Mouse (Mus musculus) intestine, embryonic 16.5 days (tissue): Measurements from ENCODE around the gene Nell2. TPM values are rescaled to one million over a fixed set of nuclear protein-coding genes. Genes with fewer than 3 reads are reported as not detected.

Experiments
- ATAC-seq: fragments of 200-750 bp; cut with Nextera tagmentation; 2 replicates; pipeline ENCODE4 v1.8.0; 2017; ENCODE audit warnings: moderate TSS enrichment, moderate library complexity
- H3K27ac ChIP-seq: fragments of 300-500 bp; sonication (generic); 2 replicates; pipeline ENCODE4 v1.5.1; 2014; ENCODE audit warnings: mild to moderate bottlenecking, low read length
- H3K27me3 ChIP-seq: fragments of 300-500 bp; sonication (generic); replicated peaks from 2 replicates; pipeline ENCODE4 v1.6.1; 2014; ENCODE audit warnings: low read length, control low read depth, mixed read lengths; ENCODE audit not compliant: control insufficient read depth, insufficient read depth
- H3K36me3 ChIP-seq: fragments of 300-500 bp; sonication (generic); 2 replicates; pipeline ENCODE4 v1.6.1; 2014; ENCODE audit warnings: low read length, control low read depth; ENCODE audit not compliant: control insufficient read depth, insufficient read depth
- H3K4me1 ChIP-seq: fragments of 300-500 bp; sonication (generic); 2 replicates; pipeline ENCODE4 v1.6.1; 2014; ENCODE audit warnings: low read length, control low read depth, mixed read lengths; ENCODE audit not compliant: control insufficient read depth, insufficient read depth
- H3K4me2 ChIP-seq: fragments of 300-500 bp; sonication (generic); 2 replicates; pipeline ENCODE4 v1.6.1; 2014; ENCODE audit warnings: low read depth, low read length, control low read depth
- H3K4me3 ChIP-seq: fragments of 300-500 bp; sonication (generic); 2 replicates; pipeline ENCODE4 v1.5.1; 2014; ENCODE audit warnings: mild to moderate bottlenecking, low read length
- H3K9ac ChIP-seq: fragments of 300-500 bp; sonication (generic); 2 replicates; pipeline ENCODE4 v1.6.1; 2014; ENCODE audit warnings: low read depth, low read length
- H3K9me3 ChIP-seq: fragments of 300-500 bp; sonication (generic); 2 replicates; pipeline ENCODE4 v1.6.1; 2016; ENCODE audit warnings: low read length, control low read depth; ENCODE audit not compliant: control insufficient read depth
- WGBS: fragments of 180-500 bp; shearing (Covaris S2); extraction: QIAGEN DNeasy Blood & Tissue Kit; methylation state at CpG from one replicate; pipeline ENCODE4 v1.1.7; 2014; 5-methylcytosine and 5-hydroxymethylcytosine counted together
- polyA plus RNA-seq: library from polyadenylated mRNA; unstranded; fragments of >200 nt; fragmentation: Nextera tagmentation; extraction: Ambion mirVana; gene quantifications from 2 replicates; pipeline ENCODE4 v1.2.1, GENCODE M21; 2015

Gene Nell2
- polyA plus RNA-seq, 1 experiment from 2014 or later, result 8.7 TPM

DNA sequence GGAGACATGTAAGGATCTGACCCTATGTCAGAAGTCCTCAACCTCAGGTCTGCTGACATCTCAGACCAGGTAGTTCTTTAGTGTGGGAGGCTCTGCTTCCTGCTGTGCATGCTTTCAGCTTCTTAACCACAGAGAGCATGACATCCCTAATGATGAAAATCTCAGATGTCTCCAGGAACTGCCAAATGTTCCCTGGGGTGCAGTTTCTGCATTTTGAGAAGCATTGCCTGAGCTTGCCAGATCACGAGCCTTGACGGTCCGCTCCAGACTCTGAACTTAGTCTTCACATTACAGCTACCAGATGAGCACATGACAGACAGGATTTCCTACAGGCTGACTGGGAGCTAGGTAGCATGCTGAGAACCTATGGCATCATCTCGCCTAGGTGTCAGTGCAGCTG lies 39.2 kb downstream of the Nell2 start:
- WGBS, result 72% methylated on average over 4 of the region's 4 CpGs
- Histone ChIP-seq H3K9ac (no peak overlapping the region), H3K4me2 (no peak overlapping the region), H3K9me3 (no peaks in the 10 kb centered on the region), H3K27ac (no peak overlapping the region), H3K4me3 (no peak overlapping the region), H3K27me3 (no peaks in the 10 kb centered on the region), H3K36me3 (no peaks in the 10 kb centered on the region), H3K4me1 (no peaks in the 10 kb centered on the region)
- ATAC-seq, result no peak

DNA sequence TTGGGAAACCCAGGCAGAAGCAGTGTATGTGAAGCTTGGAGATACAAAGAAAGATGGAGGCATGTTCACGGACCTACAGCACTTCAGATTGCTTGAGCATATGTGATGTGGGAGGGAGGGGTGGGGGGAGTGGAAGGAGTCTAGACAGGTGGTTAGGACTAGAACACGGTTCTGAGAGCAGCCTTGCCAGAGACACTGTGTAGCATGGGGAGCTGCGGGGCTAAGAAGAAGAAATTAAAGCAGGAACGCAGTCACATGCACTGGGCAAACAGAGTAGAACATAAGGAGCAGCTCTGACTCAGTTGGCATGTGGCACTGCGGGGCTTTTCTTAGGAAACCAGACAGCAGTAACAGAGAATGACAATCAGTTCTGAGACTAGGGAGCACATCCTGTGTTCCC lies 40.4 kb downstream of the Nell2 start:
- WGBS, result 89% methylated on average over 5 of the region's 5 CpGs
- no peaks in the 10 kb centered on the region for H3K36me3 ChIP-seq

DNA sequence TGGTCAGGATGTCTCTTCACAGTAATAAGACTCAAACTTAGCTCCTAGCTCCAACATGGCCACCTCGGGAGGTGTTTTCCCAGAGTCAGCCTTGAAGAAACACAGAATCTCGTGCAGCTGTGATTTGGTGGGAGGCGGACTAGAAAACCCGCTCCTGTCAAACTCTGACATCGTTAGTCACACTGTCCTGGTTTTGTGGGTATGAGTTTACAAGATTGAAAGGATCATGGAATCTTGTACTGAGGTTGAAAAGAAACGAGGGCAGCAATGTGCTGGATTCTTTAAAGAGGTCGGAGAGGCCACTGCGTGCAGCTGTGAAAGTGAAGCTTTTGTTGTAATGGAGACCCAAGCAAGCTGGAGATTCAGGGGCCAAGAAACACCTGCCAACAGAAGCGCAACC lies 46.4 kb downstream of the Nell2 start:
- Histone ChIP-seq H3K27ac (no peak overlapping the region), H3K4me3 (no peak overlapping the region), H3K4me1 (no peaks in the 10 kb centered on the region), H3K27me3 (no peaks in the 10 kb centered on the region), H3K36me3 (no peaks in the 10 kb centered on the region), H3K4me2 (no peak overlapping the region), H3K9me3 (no peaks in the 10 kb centered on the region), H3K9ac (no peak overlapping the region)
- ATAC-seq, result no peak
- 75% methylated on average over 9 of the region's 9 CpGs for WGBS

More for the DNA sequence above, 40.4 kb downstream of the Nell2 start:
- no peaks in the 10 kb centered on the region for H3K9me3 ChIP-seq
- no peak overlapping the region for H3K4me2 ChIP-seq
- no peak overlapping the region for H3K27ac ChIP-seq
- H3K4me1 ChIP-seq, result no peaks in the 10 kb centered on the region
- ATAC-seq, result no peak
- no peak overlapping the region for H3K9ac ChIP-seq
- no peaks in the 10 kb centered on the region for H3K27me3 ChIP-seq
- H3K4me3 ChIP-seq, result no peak overlapping the region

DNA sequence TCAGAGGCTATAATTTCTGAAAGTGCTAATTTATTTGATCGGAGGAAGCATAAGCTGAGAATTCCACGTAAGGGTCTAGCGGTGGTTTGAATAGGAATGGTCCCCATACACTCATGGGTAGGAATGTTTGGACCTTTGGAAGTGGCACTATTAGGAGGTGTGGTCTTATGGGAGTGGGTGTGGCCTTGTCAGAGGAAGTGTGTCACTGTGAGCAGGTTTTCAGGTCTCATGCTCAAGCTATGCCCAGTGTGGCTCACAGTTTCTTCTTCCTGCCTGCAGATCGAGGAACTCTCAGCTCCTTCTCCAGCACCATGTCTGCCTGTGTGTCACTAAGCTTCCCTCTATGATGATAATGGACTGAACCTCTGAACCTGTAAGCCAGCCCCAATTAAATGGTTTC lies 46.8 kb downstream of the Nell2 start:
- Histone ChIP-seq H3K27ac (no peak overlapping the region), H3K4me1 (no peaks in the 10 kb centered on the region), H3K9ac (no peak overlapping the region), H3K27me3 (no peaks in the 10 kb centered on the region), H3K9me3 (no peaks in the 10 kb centered on the region), H3K4me3 (no peak overlapping the region), H3K4me2 (no peak overlapping the region), H3K36me3 (no peaks in the 10 kb centered on the region)
- 91% methylated on average over 4 of the region's 4 CpGs for WGBS
- ATAC-seq, result no peak

DNA sequence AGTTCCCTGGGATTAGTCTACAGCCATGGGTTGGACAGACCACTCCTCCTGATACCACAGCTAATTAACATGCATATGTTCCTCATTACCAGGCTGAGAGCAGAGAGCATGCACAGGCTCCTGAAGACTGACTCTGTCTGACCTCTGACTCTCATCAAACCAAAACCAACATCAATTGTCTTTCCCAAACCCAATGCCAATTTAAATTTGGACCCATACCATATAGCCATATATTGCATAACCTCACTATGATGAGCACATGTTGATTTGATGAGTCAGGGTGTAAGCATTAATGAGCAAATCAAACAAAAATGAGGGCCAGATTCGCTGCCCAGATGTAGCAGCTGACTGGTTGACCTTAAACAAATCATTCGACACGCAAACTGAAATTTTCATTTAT lies 51.9 kb downstream of the Nell2 start:
- no peaks in the 10 kb centered on the region for H3K9me3 ChIP-seq
- H3K9ac ChIP-seq, result no peak overlapping the region
- H3K4me2 ChIP-seq, result no peak overlapping the region
- no peak overlapping the region for H3K27ac ChIP-seq
- no peaks in the 10 kb centered on the region for H3K27me3 ChIP-seq
- no peak overlapping the region for H3K4me3 ChIP-seq
- WGBS, result 84% methylated on average over 3 of the region's 3 CpGs
- no peaks in the 10 kb centered on the region for H3K36me3 ChIP-seq
- H3K4me1 ChIP-seq, result no peaks in the 10 kb centered on the region
- no peak for ATAC-seq

DNA sequence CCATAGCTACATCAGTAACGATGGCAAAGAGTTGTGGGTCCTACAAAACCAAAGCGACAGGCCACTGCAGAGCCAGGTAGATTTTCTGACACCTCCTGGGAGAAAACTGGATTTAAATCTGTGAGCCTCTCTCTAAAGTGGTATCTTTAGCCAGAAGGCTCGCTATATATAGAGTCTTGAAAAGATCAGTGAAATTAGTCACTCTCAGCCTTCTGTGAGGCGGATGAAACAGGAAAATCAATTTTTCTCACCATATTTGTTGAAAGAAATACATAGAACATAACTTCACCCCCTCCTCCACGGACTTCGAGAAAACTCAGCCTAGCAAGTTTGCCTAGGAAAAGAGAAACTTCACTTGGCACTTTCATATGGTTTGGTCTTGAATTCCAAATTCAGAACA lies 54.4 kb downstream of the Nell2 start:
- Histone ChIP-seq H3K9ac (no peak overlapping the region), H3K27me3 (no peaks in the 10 kb centered on the region), H3K27ac (no peak overlapping the region), H3K36me3 (no peaks in the 10 kb centered on the region), H3K4me2 (no peak overlapping the region), H3K4me3 (no peak overlapping the region), H3K9me3 (no peaks in the 10 kb centered on the region), H3K4me1 (no peaks in the 10 kb centered on the region)
- no peak for ATAC-seq
- 74% methylated on average over 6 of the region's 6 CpGs for WGBS

DNA sequence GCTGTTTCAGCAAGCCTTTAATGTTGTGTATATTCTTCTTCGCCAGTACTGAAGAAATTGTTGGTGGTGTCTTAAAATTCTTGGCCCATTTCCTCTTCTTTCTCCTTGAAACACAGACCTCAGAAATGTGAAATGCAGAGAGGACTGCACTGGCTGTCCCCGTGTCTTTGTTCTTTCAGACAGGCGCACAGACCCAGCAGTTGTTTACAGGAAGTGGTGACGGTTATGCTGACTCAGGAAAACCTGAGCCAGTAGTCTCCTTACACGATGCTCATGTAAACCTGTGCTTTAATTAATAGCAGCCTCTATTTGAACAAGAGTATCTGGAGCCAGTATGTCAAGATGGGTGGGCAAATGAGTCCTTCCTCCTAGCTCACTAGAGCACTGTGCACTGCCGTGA lies 61.2 kb downstream of the Nell2 start:
- WGBS, result 31% methylated on average over 6 of the region's 6 CpGs
- ATAC-seq, result no peak

DNA sequence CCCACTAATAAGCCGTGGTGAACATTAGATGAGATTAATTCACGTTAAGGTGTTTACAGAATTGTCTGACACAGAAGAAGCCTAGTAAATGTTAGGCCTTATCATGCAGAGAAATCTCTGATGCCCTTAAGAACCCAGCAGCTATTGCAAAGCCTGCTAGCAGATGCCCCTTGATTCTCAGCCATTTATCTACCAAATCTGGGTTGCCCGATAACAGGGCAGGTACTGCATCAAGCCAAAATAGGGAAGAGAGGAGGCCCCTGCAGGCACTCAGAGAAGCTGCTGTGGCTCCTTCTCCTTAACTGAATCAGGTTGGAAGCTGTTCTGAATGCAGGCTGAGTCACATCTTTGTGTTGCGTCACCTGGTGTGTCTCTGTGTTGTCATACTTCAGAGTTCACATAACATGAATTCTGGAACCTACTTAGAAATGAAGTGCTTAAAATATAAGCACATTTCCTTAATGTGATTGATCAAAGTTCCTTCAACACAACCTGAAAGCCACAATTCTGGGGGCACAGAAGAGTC lies 68.3 kb downstream of the Nell2 start:
- no peak overlapping the region for H3K9ac ChIP-seq
- H3K27me3 ChIP-seq, result no peaks in the 10 kb centered on the region
- no peaks in the 10 kb centered on the region for H3K9me3 ChIP-seq
- no peaks in the 10 kb centered on the region for H3K36me3 ChIP-seq
- H3K27ac ChIP-seq, result no peak overlapping the region
- H3K4me2 ChIP-seq, result no peak overlapping the region
- H3K4me3 ChIP-seq, result no peak overlapping the region
- H3K4me1 ChIP-seq, result no peaks in the 10 kb centered on the region
- WGBS, result 75% methylated on average over 4 of the region's 4 CpGs
- ATAC-seq, result no peak

More for the DNA sequence above, 61.2 kb downstream of the Nell2 start:
- no peaks in the 10 kb centered on the region for H3K4me1 ChIP-seq
- no peak overlapping the region for H3K4me3 ChIP-seq
- H3K4me2 ChIP-seq, result no peak overlapping the region
- no peaks in the 10 kb centered on the region for H3K27me3 ChIP-seq
- H3K36me3 ChIP-seq, result no peaks in the 10 kb centered on the region
- no peak overlapping the region for H3K9ac ChIP-seq
- no peak overlapping the region for H3K27ac ChIP-seq
- H3K9me3 ChIP-seq, result no peaks in the 10 kb centered on the region

DNA sequence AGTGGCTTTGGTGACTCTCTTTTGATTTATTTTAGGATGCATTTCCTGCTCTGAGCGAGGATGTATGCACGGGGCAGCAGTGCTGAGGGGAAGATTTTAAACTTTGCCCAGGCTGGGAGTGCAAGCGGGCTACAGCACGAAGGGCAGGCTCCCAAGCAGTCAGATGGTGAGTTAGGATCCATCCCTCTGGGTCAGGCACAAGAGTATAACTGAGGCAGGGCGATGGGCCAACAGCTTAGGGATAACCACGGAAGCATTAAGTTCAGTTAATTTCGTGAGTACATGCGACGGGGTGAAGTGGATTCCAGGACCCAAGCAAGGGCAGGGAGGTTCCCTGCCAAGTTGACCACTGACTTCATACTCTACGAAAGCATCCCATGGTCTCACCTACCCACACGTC lies 83.8 kb downstream of the Nell2 start:
- H3K9ac ChIP-seq, result no peak overlapping the region
- 78% methylated on average over 11 of the region's 11 CpGs for WGBS

DNA sequence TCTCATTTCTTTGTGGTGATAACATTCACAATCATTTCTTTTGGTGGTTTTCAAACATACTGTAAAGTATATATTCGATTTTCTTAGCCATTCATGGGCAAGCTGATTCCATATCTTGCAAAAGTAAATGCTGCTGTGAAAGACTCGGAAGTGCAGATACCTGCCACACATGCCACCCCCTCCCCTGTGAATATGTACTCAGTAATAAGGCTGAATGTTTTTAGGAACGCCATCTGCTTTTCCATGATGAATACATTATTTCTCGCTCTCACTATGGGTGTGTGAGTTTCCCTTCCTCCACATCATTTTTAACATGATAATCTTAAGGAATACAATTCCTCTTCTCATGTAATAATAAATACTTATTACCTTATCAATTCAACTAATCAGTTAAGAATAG lies 90.6 kb downstream of the Nell2 start:
- H3K9me3 ChIP-seq, result no peaks in the 10 kb centered on the region
- no peak overlapping the region for H3K4me3 ChIP-seq
- no peak overlapping the region for H3K9ac ChIP-seq
- H3K4me2 ChIP-seq, result no peak overlapping the region
- 90% methylated on average over 4 of the region's 4 CpGs for WGBS
- H3K27me3 ChIP-seq, result no peaks in the 10 kb centered on the region
- no peaks in the 10 kb centered on the region for H3K4me1 ChIP-seq
- H3K36me3 ChIP-seq, result no peaks in the 10 kb centered on the region
- ATAC-seq, result no peak
- H3K27ac ChIP-seq, result no peak overlapping the region

More for the DNA sequence above, 83.8 kb downstream of the Nell2 start:
- no peak for ATAC-seq
- Histone ChIP-seq H3K36me3 (no peaks in the 10 kb centered on the region), H3K9me3 (no peaks in the 10 kb centered on the region), H3K4me3 (no peak overlapping the region), H3K27me3 (no peaks in the 10 kb centered on the region), H3K4me2 (no peak overlapping the region), H3K4me1 (no peaks in the 10 kb centered on the region), H3K27ac (no peak overlapping the region)
